In the genomic region with DNA sequence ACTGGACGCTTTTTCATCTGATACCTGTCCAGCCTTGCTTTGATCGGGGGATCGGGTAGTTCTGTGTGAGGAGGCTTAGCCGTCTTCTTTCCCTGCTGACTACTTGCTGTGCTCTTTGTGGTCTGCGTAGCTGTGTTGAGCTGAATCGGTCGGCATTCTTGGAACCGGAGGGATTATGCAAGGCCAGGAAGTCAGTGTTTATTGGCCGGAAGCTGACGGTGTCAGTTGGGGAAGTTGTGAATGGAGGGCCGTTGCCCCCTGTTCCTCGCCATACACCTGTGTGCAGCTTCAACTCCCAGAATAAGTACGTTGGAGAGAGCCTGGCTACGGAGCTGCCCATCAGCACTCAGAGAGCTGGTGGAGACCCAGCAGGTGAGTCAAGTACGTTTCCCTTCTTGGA, we compare ENCODE assay signal across 31 mouse cellular contexts. TPM values are rescaled to one million over a fixed set of nuclear protein-coding genes. Genes with fewer than 3 reads are reported as not detected.
A peak's percentile ranks its signal among the peaks of the same experiment; 100 is the strongest.
DNase-seq lines count a peak whose midpoint lies in the region; ATAC-seq and TF ChIP-seq lines count a peak whose summit lies in the region.
"Had no signal": no experiment of that assay in that cellular context is flagged by ENCODE, and none has a peak within 500 bp of the region (broad histone marks: within the 10 kb centered on the region; RNA-seq: fewer than 3 reads in every experiment).

No protein-coding gene starts in this region.

- H3K36me3 ChIP-seq in liver, embryonic 13.5 days, result peaks cover 91% of the 10 kb centered on the region
- peaks cover 92% of the 10 kb centered on the region for H3K36me3 ChIP-seq in liver, embryonic 12.5 days
- peaks cover 6 to 29% of the 10 kb centered on the region in 2 experiments for H3K36me3 ChIP-seq in MEL (ENCODE audit: control insufficient read depth in 1 of 2, insufficient read depth in 2 of 2, low read length in 2 of 2)

- TF ChIP-seq EP300 in MEL (IDR thresholded peaks at IDR 0.05; ENCODE audit: low read depth in 1 of 2, low read length in 2 of 2), result no peak

- no peak for TF ChIP-seq POLR2A in MEL (IDR thresholded peaks at IDR 0.05; ENCODE audit: control insufficient read depth in 1 of 2, insufficient read depth in 1 of 2, low read depth in 1 of 2, low read length in 2 of 2, poor library complexity in 1 of 2)

- H3K9ac ChIP-seq in liver, embryonic 13.5 days, result no peak overlapping the region
- no peak overlapping the region for H3K9ac ChIP-seq in liver, embryonic 12.5 days
- H3K9ac ChIP-seq in MEL (ENCODE audit: control insufficient read depth, low read depth, low read length, poor library complexity, severe bottlenecking), result no peak overlapping the region
- H3K9ac ChIP-seq: forebrain, embryonic 13.5 days; heart, embryonic 13.5 days; hindbrain, embryonic 13.5 days had no signal

- H3K9me3 ChIP-seq in liver, embryonic 13.5 days (replicated peaks), result no peaks in the 10 kb centered on the region
- no peaks in the 10 kb centered on the region for H3K9me3 ChIP-seq in liver, embryonic 12.5 days (replicated peaks)
- H3K9me3 ChIP-seq in MEL (replicated peaks; ENCODE audit: insufficient read depth, low read length), result no peaks in the 10 kb centered on the region
- H3K9me3 ChIP-seq: forebrain, embryonic 10.5 days; forebrain, embryonic 13.5 days; heart, embryonic 10.5 days; heart, embryonic 13.5 days; hindbrain, embryonic 10.5 days; hindbrain, embryonic 13.5 days had no signal

- H3K4me2 ChIP-seq in liver, embryonic 13.5 days, result no peak overlapping the region
- H3K4me2 ChIP-seq in liver, embryonic 12.5 days, result no peak overlapping the region
- H3K4me2 ChIP-seq: forebrain, embryonic 13.5 days; heart, embryonic 13.5 days; hindbrain, embryonic 13.5 days had no signal

- peaks cover 26% of the 10 kb centered on the region for H3K4me1 ChIP-seq in liver, embryonic 13.5 days (replicated peaks)
- peaks cover 37% of the 10 kb centered on the region for H3K4me1 ChIP-seq in liver, embryonic 12.5 days
- H3K4me1 ChIP-seq in MEL (ENCODE audit: control insufficient read depth in 1 of 2, insufficient read depth in 2 of 2, low read length in 2 of 2), result peaks cover 21 to 26% of the 10 kb centered on the region in 2 experiments
- H3K4me1 ChIP-seq: forebrain, embryonic 10.5 days; forebrain, embryonic 13.5 days; heart, embryonic 10.5 days; heart, embryonic 13.5 days; hindbrain, embryonic 10.5 days; hindbrain, embryonic 13.5 days had no signal

- no peak for DNase-seq in liver, embryonic 13.5 days
- no peak for DNase-seq in MEL (ENCODE audit: low read depth, low spot score)
- no peak for DNase-seq in left cerebral cortex, adult 18-20 months (ENCODE audit: low spot score in 2 of 2)
- DNase-seq in left cerebral cortex, adult 8-10 months (ENCODE audit: low spot score in 2 of 2), result no peak
- DNase-seq in ovary, postnatal 10 days (ENCODE audit: low spot score), result no peak
- DNase-seq: adrenal gland, adult 8-10 months; adrenal gland, postnatal 25 days; cerebellum, adult 11-12 months; cerebellum, adult 8-10 months; cerebellum, postnatal 10 days; cerebellum, postnatal 36 days; gastrocnemius, adult 2 months; gastrocnemius, postnatal 14 days; heart, adult 2 months; heart, postnatal 14 days had no signal

- no peaks in the 10 kb centered on the region; the same call in 1 of the 2 replicates for H3K79me2 ChIP-seq in MEL (ENCODE audit: control insufficient read depth, insufficient read depth, low read length, poor library complexity)

- ATAC-seq in liver, embryonic 13.5 days (ENCODE audit: low read depth), result no peak
- ATAC-seq in liver, embryonic 12.5 days, result no peak
- peak; percentile 48 to 57; a peak in 3 of 4 replicates for ATAC-seq in hematopoietic stem cell, adult 5-6 weeks (replicated peaks in 1 of 2; ENCODE audit: insufficient read depth in 1 of 2, low FRiP score in 2 of 2, low TSS enrichment in 1 of 2, low read depth in 1 of 2, poor library complexity in 2 of 2, severe bottlenecking in 2 of 2)
- ATAC-seq in megakaryocyte progenitor cell, adult 5-6 weeks (replicated peaks; ENCODE audit: poor library complexity), result peak; percentile 50
- ATAC-seq: CD4-positive, CD25-positive, alpha-beta regulatory T cell, adult 4 months; forebrain, embryonic 13.5 days; forebrain, embryonic 16.5 days; hindbrain, embryonic 16.5 days; intestine, embryonic 16.5 days had no signal

- no peak overlapping the region for H3K4me3 ChIP-seq in liver, embryonic 13.5 days (replicated peaks)
- H3K4me3 ChIP-seq in liver, embryonic 12.5 days, result no peak overlapping the region
- H3K4me3 ChIP-seq in MEL (ENCODE audit: control insufficient read depth in 1 of 2, insufficient read depth in 1 of 2, low read depth in 2 of 2, low read length in 2 of 2), result no peak overlapping the region
- H3K4me3 ChIP-seq: forebrain, embryonic 10.5 days; forebrain, embryonic 13.5 days; gastrocnemius, adult 2 months; heart, adult 2 months; heart, embryonic 10.5 days; heart, embryonic 13.5 days; hindbrain, embryonic 10.5 days; hindbrain, embryonic 13.5 days had no signal

- no peak for TF ChIP-seq CTCF in MEL (IDR thresholded peaks at IDR 0.05 in 2 of 3, conservative IDR thresholded peaks at IDR 0.05 in 1 of 3; ENCODE audit: control insufficient read depth in 1 of 3, insufficient read depth in 1 of 3, low read depth in 2 of 3, low read length in 3 of 3, poor library complexity in 1 of 3, severe bottlenecking in 1 of 3)

- 72% methylated on average over 15 of the region's 15 CpGs for WGBS in liver, embryonic 13.5 days (ENCODE audit: insufficient replicate concordance)
- 65% methylated on average over 15 of the region's 15 CpGs for WGBS in liver, embryonic 12.5 days (ENCODE audit: insufficient replicate concordance)

- TF ChIP-seq RAD21 in MEL (IDR thresholded peaks at IDR 0.05; ENCODE audit: low read depth, low read length), result no peak

- H3K27ac ChIP-seq in liver, embryonic 13.5 days, result peak overlapping the region; percentile 34; the same call in 1 of the 2 replicates
- no peak overlapping the region for H3K27ac ChIP-seq in liver, embryonic 12.5 days
- peak overlapping the region; percentile 83 for H3K27ac ChIP-seq in MEL (ENCODE audit: control insufficient read depth, low read depth, low read length)
- H3K27ac ChIP-seq: forebrain, embryonic 10.5 days; forebrain, embryonic 13.5 days; gastrocnemius, adult 2 months; heart, adult 2 months; heart, embryonic 10.5 days; heart, embryonic 13.5 days; hindbrain, embryonic 10.5 days; hindbrain, embryonic 13.5 days had no signal

- H3K27me3 ChIP-seq in liver, embryonic 13.5 days, result no peaks in the 10 kb centered on the region
- H3K27me3 ChIP-seq in liver, embryonic 12.5 days (replicated peaks), result no peaks in the 10 kb centered on the region
- no peaks in the 10 kb centered on the region for H3K27me3 ChIP-seq in MEL (ENCODE audit: control insufficient read depth in 1 of 2, insufficient read depth in 2 of 2, low read length in 2 of 2)
- H3K27me3 ChIP-seq: forebrain, embryonic 13.5 days; heart, embryonic 13.5 days; hindbrain, embryonic 13.5 days had no signal

RNA-seq across cellular contexts. Expression of gene Ybey, which starts 20.3 kb away (rescaled TPM):
- 3.3 and 4.2 TPM in 2 replicates for polyA plus RNA-seq in liver, embryonic 13.5 days (2015; fragmentation: Nextera tagmentation; extraction: Ambion mirVana)
- 5.3 and 5.7 TPM in 2 replicates for polyA plus RNA-seq in liver, embryonic 12.5 days (2016; fragmentation: Nextera tagmentation; extraction: Ambion mirVana)
- total RNA-seq in MEL (2012; rRNA removed), result 4.0 TPM in 2 replicates
- polyA plus RNA-seq in MEL (2012; ENCODE audit: insufficient read depth in 1 of 2, insufficient read length in 2 of 2, low read depth in 1 of 2, low replicate concordance in 2 of 2, missing spikeins in 1 of 2), result 1 to 10 TPM in 1 of 2 experiments, not detected in 1; 2.6 TPM
- 6.1 and 7.1 TPM in 2 replicates for total RNA-seq in hematopoietic stem cell, adult 5-6 weeks (2017)
- 2.1 and 2.3 TPM in 2 replicates for total RNA-seq in megakaryocyte progenitor cell, adult 5-6 weeks (2015)
- total RNA-seq in megakaryocyte progenitor cell, adult 5-6 weeks (2017), result 3.8 and 4.2 TPM in 2 replicates
- 1 to 10 TPM; 4.5 TPM for total RNA-seq in left cerebral cortex, adult 18-20 months (2021)
- 1 to 10 TPM; 4.0 to 5.4 (median 4.0) TPM for total RNA-seq in left cerebral cortex, adult 8-10 months (2022)

RNA-seq across cellular contexts. Expression of gene Mcm3ap, which starts 20.5 kb away (rescaled TPM):
- 25.2 and 26.5 TPM in 2 replicates for polyA plus RNA-seq in liver, embryonic 13.5 days (2015; fragmentation: Nextera tagmentation; extraction: Ambion mirVana)
- 39.1 and 43.3 TPM in 2 replicates for polyA plus RNA-seq in liver, embryonic 12.5 days (2016; fragmentation: Nextera tagmentation; extraction: Ambion mirVana)
- 38.1 and 39.6 TPM in 2 replicates for total RNA-seq in MEL (2012; rRNA removed)
- polyA plus RNA-seq in MEL (2012; ENCODE audit: insufficient read depth in 1 of 2, insufficient read length in 2 of 2, low read depth in 1 of 2, low replicate concordance in 2 of 2, missing spikeins in 1 of 2), result 10 to 100 TPM in 1 of 2 experiments, not detected in 1; 57.0 TPM
- 65.7 and 67.2 TPM in 2 replicates for total RNA-seq in hematopoietic stem cell, adult 5-6 weeks (2017)
- total RNA-seq in megakaryocyte progenitor cell, adult 5-6 weeks (2015), result 84.5 and 91.4 TPM in 2 replicates
- 68.3 and 85.3 TPM in 2 replicates for total RNA-seq in megakaryocyte progenitor cell, adult 5-6 weeks (2017)
- total RNA-seq in left cerebral cortex, adult 18-20 months (2021), result 10 to 100 TPM; 51.7 to 53.7 TPM
- 10 to 100 TPM; 46.2 to 56.3 (median 50.2) TPM for total RNA-seq in left cerebral cortex, adult 8-10 months (2022)

RNA-seq across cellular contexts. Expression of gene 2610028H24Rik, which starts 40.3 kb away (rescaled TPM):
- polyA plus RNA-seq in liver, embryonic 13.5 days (2015; fragmentation: Nextera tagmentation; extraction: Ambion mirVana), result not detected in 2 replicates
- not detected in 2 replicates for polyA plus RNA-seq in liver, embryonic 12.5 days (2016; fragmentation: Nextera tagmentation; extraction: Ambion mirVana)
- total RNA-seq in MEL (2012; rRNA removed), result 0.13 and 0.15 TPM in 2 replicates
- under 1 TPM in 1 of 2 experiments, not detected in 1; 0.10 TPM for polyA plus RNA-seq in MEL (2012; ENCODE audit: insufficient read depth in 1 of 2, insufficient read length in 2 of 2, low read depth in 1 of 2, low replicate concordance in 2 of 2, missing spikeins in 1 of 2)
- total RNA-seq in hematopoietic stem cell, adult 5-6 weeks (2017), result not detected in 2 replicates
- total RNA-seq in megakaryocyte progenitor cell, adult 5-6 weeks (2015), result not detected in 2 replicates
- not detected in 2 replicates for total RNA-seq in megakaryocyte progenitor cell, adult 5-6 weeks (2017)
- total RNA-seq in left cerebral cortex, adult 18-20 months (2021), result not detected
- not detected for total RNA-seq in left cerebral cortex, adult 8-10 months (2022)
- total RNA-seq: adrenal gland, adult 8-10 months; adrenal gland, postnatal 25 days had no signal
- polyA plus RNA-seq: brain, embryonic 14.5 days; C2C12; embryonic facial prominence, embryonic 11.5 days; forebrain, embryonic 10.5 days; forebrain, embryonic 13.5 days; forebrain, embryonic 16.5 days; heart, embryonic 10.5 days; heart, embryonic 13.5 days; hindbrain, embryonic 10.5 days; hindbrain, embryonic 13.5 days; hindbrain, embryonic 16.5 days; intestine, embryonic 16.5 days had no signal

RNA-seq across cellular contexts. Expression of gene Lss, which starts 42.2 kb away (rescaled TPM):
- 40.5 and 49.3 TPM in 2 replicates for polyA plus RNA-seq in liver, embryonic 13.5 days (2015; fragmentation: Nextera tagmentation; extraction: Ambion mirVana)
- 51.9 and 53.5 TPM in 2 replicates for polyA plus RNA-seq in liver, embryonic 12.5 days (2016; fragmentation: Nextera tagmentation; extraction: Ambion mirVana)
- total RNA-seq in MEL (2012; rRNA removed), result 26.3 and 27.5 TPM in 2 replicates
- 10 to 100 TPM; 27.5 to 28.3 TPM for polyA plus RNA-seq in MEL (2012; ENCODE audit: insufficient read depth in 1 of 2, insufficient read length in 2 of 2, low read depth in 1 of 2, low replicate concordance in 2 of 2, missing spikeins in 1 of 2)
- total RNA-seq in hematopoietic stem cell, adult 5-6 weeks (2017), result 3.8 and 8.2 TPM in 2 replicates
- total RNA-seq in megakaryocyte progenitor cell, adult 5-6 weeks (2015), result 0.61 and 2.4 TPM in 2 replicates
- 3.1 and 4.4 TPM in 2 replicates for total RNA-seq in megakaryocyte progenitor cell, adult 5-6 weeks (2017)
- 10 to 100 TPM; 47.2 to 58.6 TPM for total RNA-seq in left cerebral cortex, adult 18-20 months (2021)
- 10 to 100 TPM; 49.1 to 67.2 (median 58.5) TPM for total RNA-seq in left cerebral cortex, adult 8-10 months (2022)

RNA-seq across cellular contexts. Expression of gene Pcnt, which starts 46.6 kb away (rescaled TPM):
- polyA plus RNA-seq in liver, embryonic 13.5 days (2015; fragmentation: Nextera tagmentation; extraction: Ambion mirVana), result 8.3 and 9.5 TPM in 2 replicates
- polyA plus RNA-seq in liver, embryonic 12.5 days (2016; fragmentation: Nextera tagmentation; extraction: Ambion mirVana), result 12.6 and 13.8 TPM in 2 replicates
- total RNA-seq in MEL (2012; rRNA removed), result 30.7 and 34.1 TPM in 2 replicates
- 10 to 100 TPM; 36.4 to 51.3 TPM for polyA plus RNA-seq in MEL (2012; ENCODE audit: insufficient read depth in 1 of 2, insufficient read length in 2 of 2, low read depth in 1 of 2, low replicate concordance in 2 of 2, missing spikeins in 1 of 2)
- 72.1 and 90.7 TPM in 2 replicates for total RNA-seq in hematopoietic stem cell, adult 5-6 weeks (2017)
- total RNA-seq in megakaryocyte progenitor cell, adult 5-6 weeks (2015), result 35.8 and 40.5 TPM in 2 replicates
- total RNA-seq in megakaryocyte progenitor cell, adult 5-6 weeks (2017), result 57.7 and 64.8 TPM in 2 replicates
- total RNA-seq in left cerebral cortex, adult 18-20 months (2021), result 10 to 100 TPM; 22.2 to 29.9 TPM
- total RNA-seq in left cerebral cortex, adult 8-10 months (2022), result 10 to 100 TPM; 26.1 to 33.6 (median 29.0) TPM

Comparison
In these comparisons a context has a peak if more than half of its experiments do, and no peak if none do; other contexts are left out.
1. ATAC-seq: peak in hematopoietic stem cell, adult 5-6 weeks (2 of 2) and megakaryocyte progenitor cell, adult 5-6 weeks (single experiment); none in liver, embryonic 13.5 days (single experiment) and liver, embryonic 12.5 days (single experiment).